Mouse (Mus musculus): ENCODE measurements around the gene E330014E10Rik. TPM values are rescaled to one million over a fixed set of nuclear protein-coding genes. Genes with fewer than 3 reads are reported as not detected.
"Not testable (repeated sequence)": the region's sequence is repeated elsewhere in the genome, so short reads cannot be mapped to it uniquely, and the experiment has no call there.

The E330014E10Rik gene
- not detected for total RNA-seq (2021)

GRCm38 (mm10) chr5:95775690-95776089 is at the start of gene E330014E10Rik:
TSS of gene E330014E10Rik (plus strand) at chr5:95775990.
- DNase-seq: not testable (repeated sequence)

- DNase-seq: not testable (repeated sequence)
Measured at GRCm38 (mm10) chr5:95736073-95736472, 39.7 kb upstream of the E330014E10Rik start, which contains the start of gene Gm7978. TSS of gene Gm7978 (minus strand) at chr5:95736173.

DNA sequence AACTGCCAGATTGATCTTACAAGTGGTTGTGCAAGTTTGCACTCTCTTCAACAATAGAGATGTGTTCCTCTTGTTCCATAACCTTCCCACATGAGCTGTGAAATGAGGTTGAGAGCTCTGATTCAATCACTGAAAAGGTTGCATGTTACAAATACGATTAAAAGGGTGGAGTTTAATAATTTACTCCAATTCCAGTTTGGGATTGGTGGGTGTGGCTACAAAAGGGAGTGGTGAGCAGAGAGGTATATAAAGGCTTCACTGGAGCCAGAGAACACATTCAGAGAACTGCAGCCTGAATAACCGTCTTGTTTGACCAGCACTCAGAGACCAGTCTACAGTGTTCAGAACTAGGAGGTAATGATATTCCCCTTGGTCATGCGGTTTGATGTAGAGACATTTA is 34.1 kb upstream of the E330014E10Rik start, which contains the start of gene Gm7982:
TSS of gene Gm7982 (plus strand) at position 301 of the 400 bp plus-strand sequence.
- DNase-seq: not testable (repeated sequence)

DNA sequence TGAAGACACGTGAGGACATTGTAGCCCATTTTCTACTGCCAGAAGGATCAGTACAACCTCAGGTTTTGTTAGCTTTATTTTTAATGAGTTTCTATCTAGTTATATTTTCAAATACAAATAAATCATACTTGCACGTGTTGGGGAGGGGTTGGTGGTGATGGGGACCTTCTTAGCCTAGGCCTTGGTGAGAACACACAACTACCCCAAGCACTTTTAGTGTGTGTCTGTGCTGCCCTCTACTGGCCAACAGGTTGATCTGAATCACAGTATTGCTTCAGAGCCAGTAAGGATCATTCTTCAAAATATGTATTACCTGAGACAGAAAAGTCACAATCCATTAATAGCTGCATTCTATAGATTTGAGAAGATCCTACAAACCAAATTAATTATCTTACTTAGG is 35.1 kb downstream of the E330014E10Rik start:
- not testable (repeated sequence) for DNase-seq

GRCm38 (mm10) chr5:95836580-95836979 is 60.8 kb downstream of the E330014E10Rik start:
- no peak for DNase-seq

DNA sequence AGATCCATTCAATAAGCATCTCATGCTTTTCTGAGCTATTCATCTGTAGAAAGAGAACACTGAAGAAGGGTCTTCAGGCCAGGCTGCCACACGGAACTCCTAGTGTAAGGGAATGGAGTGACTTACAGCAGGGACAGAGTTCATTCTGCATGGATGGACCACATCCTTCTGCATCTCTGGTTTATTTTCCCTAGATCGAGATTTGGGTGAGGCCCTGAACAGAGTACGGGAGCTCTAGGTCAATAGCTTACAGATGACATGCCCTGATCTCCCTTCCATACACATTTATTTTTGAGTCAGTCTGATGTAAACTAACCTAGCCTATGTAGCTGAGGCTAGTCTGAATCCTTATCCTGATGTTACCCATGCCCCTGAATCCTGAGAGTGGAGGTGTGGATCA is 78.2 kb downstream of the E330014E10Rik start:
- no peak for DNase-seq

Other genes starting within 250 kb of the E330014E10Rik start
- not detected for gene Gm7971, start 181.1 kb upstream of the E330014E10Rik start, total RNA-seq (2021)
- gene Gm7978, start 39.8 kb upstream of the E330014E10Rik start, total RNA-seq (2021): not detected
- gene Gm7982, start 34.0 kb upstream of the E330014E10Rik start, total RNA-seq (2021): not detected
- not detected for gene Cxcl13, start 181.0 kb downstream of the E330014E10Rik start, total RNA-seq (2021)